Mouse (Mus musculus) forebrain, embryonic 11.5 days (tissue): ENCODE measurements around the gene Foxp4. TPM values are rescaled to one million over a fixed set of nuclear protein-coding genes. Genes with fewer than 3 reads are reported as not detected.

Source experiments
- ATAC-seq: fragments of 200-750 bp; cut with Nextera tagmentation; replicated peaks from 2 replicates; pipeline ENCODE4 v1.8.0; 2017; ENCODE audit warnings: moderate TSS enrichment; ENCODE audit not compliant: low FRiP score
- DNase-seq: peaks from one replicate; pipeline ENCODE4 v3.0.0-alpha.2; 2017; ENCODE audit warnings: low spot score
- H3K27ac ChIP-seq: fragments of 300-500 bp; sonication (generic); 2 replicates; pipeline ENCODE4 v1.5.1; 2014; ENCODE audit warnings: low read depth, low read length
- H3K27me3 ChIP-seq: fragments of 300-500 bp; sonication (generic); 2 replicates; pipeline ENCODE4 v1.6.1; 2014; ENCODE audit warnings: mild to moderate bottlenecking, low read length, mixed read lengths; ENCODE audit not compliant: control insufficient read depth, insufficient read depth
- H3K36me3 ChIP-seq: fragments of 300-500 bp; sonication (generic); 2 replicates; pipeline ENCODE4 v1.6.1; 2014; ENCODE audit warnings: mild to moderate bottlenecking, low read length, moderate library complexity, mixed read lengths; ENCODE audit not compliant: control insufficient read depth, insufficient read depth
- H3K4me1 ChIP-seq: fragments of 300-500 bp; sonication (generic); replicated peaks from 2 replicates; pipeline ENCODE4 v1.6.1; 2014; ENCODE audit warnings: low read length, mixed read lengths; ENCODE audit not compliant: control insufficient read depth, insufficient read depth
- H3K4me2 ChIP-seq: fragments of 300-500 bp; sonication (generic); 2 replicates; pipeline ENCODE4 v1.6.1; 2014; ENCODE audit warnings: low read depth, mild to moderate bottlenecking, low read length, moderate library complexity, mixed read lengths; ENCODE audit not compliant: severe bottlenecking
- H3K4me3 ChIP-seq: fragments of 300-500 bp; sonication (generic); 2 replicates; pipeline ENCODE4 v1.5.1; 2014; ENCODE audit warnings: low read depth, low read length
- H3K9ac ChIP-seq: fragments of 300-500 bp; sonication (generic); 2 replicates; pipeline ENCODE4 v1.6.1; 2014; ENCODE audit warnings: low read length
- H3K9me3 ChIP-seq: fragments of 300-500 bp; sonication (generic); 2 replicates; pipeline ENCODE4 v1.6.1; 2016; ENCODE audit warnings: low read length, mixed read lengths; ENCODE audit not compliant: control insufficient read depth
- WGBS: fragments of 180-500 bp; shearing (Covaris S2); extraction: QIAGEN DNeasy Blood & Tissue Kit; methylation state at CpG from one replicate; pipeline ENCODE4 v1.1.7; 2014; 5-methylcytosine and 5-hydroxymethylcytosine counted together
- polyA plus RNA-seq: library from polyadenylated mRNA; unstranded; fragments of >200 nt; fragmentation: Nextera tagmentation; extraction: Ambion mirVana; gene quantifications from 2 replicates; pipeline ENCODE4 v1.2.1, GENCODE M21; 2014

Foxp4 gene
- polyA plus RNA-seq = 26.1 and 27.8 TPM in 2 replicates

GRCm38 (mm10) chr17:47924383-47925339 lies at the start of gene Foxp4:
Gene Foxp4 (minus strand): TSS chr17:47924645.
- peak within 1 kb of the TSS; percentile 96 for H3K4me2 ChIP-seq
- WGBS = under 1% methylated on average over 89 of the region's 91 CpGs
- DNase-seq (peak; percentile 96), ATAC-seq (peak; percentile 80)
- H3K36me3 ChIP-seq = no peaks in the 10 kb centered on the region
- H3K27me3 ChIP-seq = peaks cover 13% of the 10 kb centered on the region
- H3K4me3 ChIP-seq = peak within 1 kb of the TSS; percentile 93
- H3K9ac ChIP-seq = peak within 1 kb of the TSS; percentile 96
- H3K4me1 ChIP-seq = peaks cover 22% of the 10 kb centered on the region
- H3K9me3 ChIP-seq = no peaks in the 10 kb centered on the region
- peak within 1 kb of the TSS; percentile 93 for H3K27ac ChIP-seq

- H3K4me3 ChIP-seq = peak overlapping the region; percentile 29
- H3K9ac ChIP-seq = peak overlapping the region; percentile 37
- peak; percentile 83 for DNase-seq
- peak; percentile 39 for ATAC-seq
- WGBS = under 1% methylated on average over 61 of the region's 61 CpGs
- H3K4me2 ChIP-seq = peak overlapping the region; percentile 67
- H3K36me3 ChIP-seq = no peaks in the 10 kb centered on the region
- H3K27ac ChIP-seq = peak overlapping the region; percentile 10; the same call in 1 of the 2 replicates
- peaks cover 21% of the 10 kb centered on the region for H3K27me3 ChIP-seq
- H3K9me3 ChIP-seq = no peaks in the 10 kb centered on the region
- peaks cover 27% of the 10 kb centered on the region for H3K4me1 ChIP-seq
These were observed 49.4 kb upstream of the Foxp4 start for GRCm38 (mm10) chr17:47973563-47974472.

GRCm38 (mm10) chr17:47965885-47966505 lies 41.5 kb upstream of the Foxp4 start:
- Histone ChIP-seq H3K9ac (no peak overlapping the region), H3K9me3 (no peaks in the 10 kb centered on the region), H3K27ac (no peak overlapping the region), H3K36me3 (no peaks in the 10 kb centered on the region), H3K27me3 (no peaks in the 10 kb centered on the region; the same call in 1 of the 2 replicates), H3K4me1 (no peaks in the 10 kb centered on the region), H3K4me2 (no peak overlapping the region), H3K4me3 (no peak overlapping the region)
- ATAC-seq (no peak), DNase-seq (no peak)
- WGBS = 65% methylated on average over 11 of the region's 12 CpGs

GRCm38 (mm10) chr17:47958046-47958790 lies 33.8 kb upstream of the Foxp4 start:
- DNase-seq (no peak), ATAC-seq (no peak)
- Histone ChIP-seq H3K4me1 (no peaks in the 10 kb centered on the region; the same call in 1 of the 2 replicates), H3K9ac (no peak overlapping the region), H3K27me3 (peaks cover 3% of the 10 kb centered on the region; the same call in 1 of the 2 replicates), H3K27ac (no peak overlapping the region), H3K9me3 (no peaks in the 10 kb centered on the region), H3K4me3 (no peak overlapping the region), H3K4me2 (no peak overlapping the region), H3K36me3 (no peaks in the 10 kb centered on the region)
- 59% methylated on average over 10 of the region's 10 CpGs for WGBS

GRCm38 (mm10) chr17:47956486-47956885 lies 32.0 kb upstream of the Foxp4 start:
- no peak for ATAC-seq
- 96% methylated on average over 8 of the region's 8 CpGs for WGBS

GRCm38 (mm10) chr17:47955054-47955741 lies 30.8 kb upstream of the Foxp4 start:
- Histone ChIP-seq H3K9ac (no peak overlapping the region), H3K27me3 (peaks cover 3% of the 10 kb centered on the region; the same call in 1 of the 2 replicates), H3K36me3 (no peaks in the 10 kb centered on the region), H3K4me3 (no peak overlapping the region), H3K27ac (no peak overlapping the region), H3K9me3 (no peaks in the 10 kb centered on the region), H3K4me2 (no peak overlapping the region), H3K4me1 (peaks cover 6% of the 10 kb centered on the region)
- DNase-seq = no peak
- ATAC-seq = no peak
- WGBS = 62% methylated on average over 12 of the region's 12 CpGs

More at GRCm38 (mm10) chr17:47956486-47956885, 32.0 kb upstream of the Foxp4 start:
- peaks cover 3% of the 10 kb centered on the region; the same call in 1 of the 2 replicates for H3K27me3 ChIP-seq
- no peaks in the 10 kb centered on the region for H3K9me3 ChIP-seq
- H3K4me1 ChIP-seq = peaks cover 2% of the 10 kb centered on the region
- no peaks in the 10 kb centered on the region for H3K36me3 ChIP-seq
- no peak overlapping the region for H3K4me2 ChIP-seq
- H3K27ac ChIP-seq = no peak overlapping the region
- no peak overlapping the region for H3K9ac ChIP-seq
- no peak for DNase-seq
- no peak overlapping the region for H3K4me3 ChIP-seq

- DNase-seq (no peak), ATAC-seq (no peak)
- Histone ChIP-seq H3K4me3 (no peak overlapping the region), H3K27me3 (peaks cover 3% of the 10 kb centered on the region; the same call in 1 of the 2 replicates), H3K9ac (no peak overlapping the region), H3K27ac (no peak overlapping the region), H3K4me2 (no peak overlapping the region), H3K9me3 (no peaks in the 10 kb centered on the region), H3K36me3 (no peaks in the 10 kb centered on the region), H3K4me1 (peaks cover 6% of the 10 kb centered on the region)
- WGBS = 34% methylated on average over 5 of the region's 5 CpGs
These were observed 28.8 kb upstream of the Foxp4 start for GRCm38 (mm10) chr17:47953231-47953630.
